Mouse (Mus musculus): ENCODE results near the gene Tmco4. TPM values are rescaled to one million over a fixed set of nuclear protein-coding genes. Genes with fewer than 3 reads are reported as not detected.

Tmco4 gene
- total RNA-seq, 2 experiments from 2014 or later: 11.7 to 14.2 TPM

GRCm38 (mm10) chr4:139020385-139020784, 47.7 kb downstream of the Tmco4 start:
- no peak for DNase-seq

GRCm38 (mm10) chr4:139024379-139024778, 51.7 kb downstream of the Tmco4 start:
- no peak for DNase-seq

DNA sequence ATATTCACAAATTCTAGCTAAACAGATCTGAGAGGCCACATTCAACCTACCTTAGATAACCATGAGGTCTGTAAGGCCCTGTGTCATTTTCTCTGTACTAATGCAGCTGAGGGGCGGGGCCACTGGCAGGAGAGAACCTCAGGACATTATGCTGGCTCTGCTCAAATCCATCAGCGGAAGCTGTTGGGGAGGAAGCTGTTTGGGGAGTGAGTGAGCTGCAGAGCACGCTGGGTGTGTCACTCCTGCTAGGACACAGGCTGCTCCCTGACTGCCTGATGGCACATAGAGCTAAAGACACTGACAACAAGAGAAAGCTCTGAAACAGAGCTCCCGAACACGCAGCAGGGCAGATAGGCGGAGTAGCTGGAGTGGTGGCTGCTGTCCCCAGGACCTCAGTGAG, 58.0 kb downstream of the Tmco4 start:
- no peak for DNase-seq

- no peak for DNase-seq
Observed at GRCm38 (mm10) chr4:139032521-139032920, 59.8 kb downstream of the Tmco4 start.

- DNase-seq: no peak
Observed at GRCm38 (mm10) chr4:139033263-139034009, 60.7 kb downstream of the Tmco4 start.

DNA sequence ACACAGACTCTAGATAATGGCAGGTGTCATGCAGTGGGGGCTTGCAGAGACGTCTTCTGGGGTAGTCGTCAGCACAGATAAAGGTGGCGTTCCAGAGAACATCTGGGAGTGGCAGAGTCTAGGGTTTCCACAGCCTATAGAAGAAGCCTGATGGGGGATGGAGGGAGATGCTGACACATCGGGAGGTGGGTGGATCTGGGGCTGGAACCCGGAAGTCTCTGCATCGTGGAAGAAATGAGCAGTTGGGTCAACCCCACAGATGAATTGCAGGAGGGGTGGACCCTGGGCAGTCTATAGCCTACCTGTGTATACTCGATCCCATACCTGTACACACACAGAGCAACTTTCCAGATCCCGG, 61.3 kb downstream of the Tmco4 start:
- DNase-seq: no peak

DNA sequence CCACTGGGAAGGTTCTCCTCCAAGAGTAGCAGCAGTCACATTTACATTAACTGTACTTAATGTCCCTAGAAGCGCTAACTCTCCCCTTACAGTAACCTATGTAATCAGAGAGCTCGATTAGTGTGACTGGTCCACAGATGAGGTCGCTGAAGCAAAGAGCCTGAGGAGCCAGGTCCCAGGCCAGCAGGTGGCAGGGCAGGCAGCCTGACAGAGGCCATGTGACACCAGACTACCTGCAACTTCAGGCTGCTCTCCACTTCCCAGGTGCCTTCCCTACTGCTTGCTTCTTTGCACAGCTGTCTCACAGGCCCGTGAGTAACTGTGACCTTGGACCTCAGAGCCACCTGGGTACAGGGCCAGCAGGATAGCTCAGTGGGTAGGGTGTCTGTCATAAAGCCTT, 61.9 kb downstream of the Tmco4 start:
- no peak for DNase-seq

DNA sequence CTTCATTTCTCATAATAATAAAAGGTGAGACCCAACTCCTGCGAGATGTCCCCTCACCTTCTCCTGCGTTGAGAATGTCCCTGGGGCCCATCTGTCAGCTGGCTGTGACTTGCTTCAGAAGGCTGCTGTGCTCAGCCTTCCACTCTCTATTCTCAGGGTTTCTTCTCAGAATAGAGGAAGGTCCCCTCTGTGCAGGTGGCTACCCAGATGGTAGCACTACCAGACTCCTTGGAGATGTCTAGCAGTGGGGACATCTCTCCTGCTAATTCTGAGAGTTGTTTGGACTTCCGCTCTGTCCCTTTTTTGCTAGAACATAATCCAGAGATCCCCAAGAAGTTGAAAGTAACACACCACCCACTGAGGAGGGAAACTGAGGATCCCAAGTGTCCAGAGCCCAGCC, 62.3 kb downstream of the Tmco4 start:
- DNase-seq: no peak

- DNase-seq: peak; percentile 32
Observed at GRCm38 (mm10) chr4:139035799-139036198, 63.1 kb downstream of the Tmco4 start.

GRCm38 (mm10) chr4:139037795-139038607, 65.3 kb downstream of the Tmco4 start:
- peak; percentile 47 for DNase-seq

DNA sequence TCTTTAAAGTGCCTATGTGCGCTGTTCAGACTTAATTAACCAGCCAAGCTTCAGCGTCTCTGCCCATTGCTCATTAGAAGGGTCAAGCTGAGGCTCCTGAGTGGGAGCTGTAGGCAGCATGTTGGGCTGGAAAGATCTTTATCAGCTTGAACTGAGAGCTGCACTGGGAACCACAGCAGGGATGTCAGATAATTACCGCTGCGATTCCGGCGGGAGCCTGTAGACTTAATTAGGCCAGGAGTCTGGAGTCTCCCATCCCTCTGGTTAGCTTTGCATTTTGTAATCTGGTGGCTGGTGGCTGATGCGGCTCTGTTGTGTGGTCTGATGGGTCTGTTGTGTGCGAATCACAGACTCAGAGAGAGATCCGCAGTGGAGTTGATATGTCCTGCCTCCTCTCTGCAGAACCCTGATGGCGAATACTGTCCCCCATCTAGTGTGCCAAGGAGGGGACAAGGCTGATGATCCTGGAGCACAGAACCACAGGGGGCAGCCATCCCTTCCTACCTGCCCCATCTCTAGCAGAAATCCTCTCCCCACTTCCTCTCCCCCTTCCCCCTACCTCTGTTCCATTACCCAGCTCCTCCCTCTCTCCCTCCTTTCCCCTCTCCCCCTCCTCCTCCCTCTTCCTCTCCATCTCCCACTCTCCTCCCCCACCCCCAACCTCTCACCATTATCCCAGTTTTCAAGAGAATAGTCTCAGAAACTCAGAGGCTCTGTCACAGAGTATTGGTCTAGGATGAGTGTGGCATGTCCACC, 67.6 kb downstream of the Tmco4 start:
- no peak for DNase-seq

DNA sequence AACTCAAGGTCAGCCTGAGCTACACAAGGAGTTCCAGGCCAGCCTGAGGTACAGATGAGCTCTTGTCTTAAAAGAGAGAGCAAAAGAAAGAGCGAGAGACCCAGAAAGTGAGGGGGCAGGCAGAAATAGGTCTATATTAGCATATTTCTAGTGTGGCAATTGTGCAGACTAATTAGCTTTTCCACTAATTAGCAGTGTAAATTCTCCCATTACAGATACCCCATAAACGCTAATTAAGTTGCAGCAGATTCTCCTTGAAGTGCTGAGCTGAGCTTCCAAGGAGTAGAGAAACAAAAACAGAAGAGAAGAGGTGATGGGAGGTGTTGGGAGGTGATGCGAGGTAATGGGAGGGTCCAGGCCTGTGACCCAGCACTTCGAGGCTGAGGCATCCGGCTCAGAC, 69.9 kb downstream of the Tmco4 start:
- no peak for DNase-seq

DNA sequence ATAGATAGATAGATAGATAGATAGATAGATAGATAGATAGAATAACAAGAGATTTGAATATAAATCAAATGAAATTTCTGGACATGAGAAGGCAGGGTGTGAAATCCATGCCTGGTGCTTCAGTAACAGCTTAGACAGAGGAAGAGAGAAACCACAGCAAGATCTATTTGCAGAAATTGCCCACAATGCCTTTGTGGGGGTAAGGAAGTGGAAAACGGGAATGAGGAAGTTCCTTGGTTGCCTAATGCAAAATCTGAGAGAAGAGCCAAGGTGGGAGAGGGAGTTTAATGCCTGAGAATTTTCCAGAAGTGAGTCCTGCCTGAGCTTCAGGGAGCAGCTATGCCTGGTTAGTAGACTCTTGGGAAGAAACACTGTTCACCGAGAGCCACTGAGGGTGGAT, 70.9 kb downstream of the Tmco4 start:
- no peak for DNase-seq

- DNase-seq: no peak
Observed at GRCm38 (mm10) chr4:139044566-139044965, 71.9 kb downstream of the Tmco4 start.

DNA sequence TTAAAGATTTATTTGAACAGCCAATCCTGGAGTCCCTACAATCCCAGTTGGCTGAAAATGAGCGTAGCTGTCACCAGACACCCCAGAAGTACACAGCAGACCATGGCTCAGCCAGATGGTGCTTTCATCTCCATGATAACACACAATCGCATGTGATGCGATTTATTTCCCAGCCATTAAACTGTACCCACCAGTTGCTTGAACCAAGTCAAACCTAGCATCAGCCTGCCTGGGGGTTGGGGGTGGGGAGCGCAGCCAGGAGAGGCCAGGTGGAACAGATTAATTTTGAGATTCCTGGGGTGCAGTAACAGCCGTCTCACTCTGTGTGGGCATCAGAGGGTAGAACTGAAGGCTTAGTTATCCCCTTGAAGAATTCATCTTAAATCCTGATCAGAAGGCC, 73.7 kb downstream of the Tmco4 start:
- no peak for DNase-seq

- DNase-seq: no peak
Observed at GRCm38 (mm10) chr4:139048518-139048917, 75.8 kb downstream of the Tmco4 start.

DNA sequence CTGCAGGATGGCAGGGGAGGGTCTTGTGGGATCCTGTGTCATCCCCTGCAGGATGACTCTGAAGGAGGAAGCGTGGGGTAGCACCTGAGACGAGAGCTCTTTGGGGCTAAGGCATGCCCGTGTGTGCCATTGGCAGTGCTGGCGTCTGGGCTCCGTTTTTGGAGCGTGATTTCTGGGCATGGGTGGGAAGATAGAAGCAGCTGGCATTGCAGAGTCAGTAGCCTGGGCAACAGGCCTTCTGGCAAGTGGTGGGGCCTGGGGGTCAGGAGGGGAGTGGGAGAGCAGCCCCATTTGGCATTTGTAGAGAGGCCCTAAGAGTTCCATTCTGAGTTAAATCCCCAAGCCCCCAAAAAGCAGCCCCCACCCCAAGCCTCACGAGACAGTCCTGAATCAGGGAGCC, 80.1 kb downstream of the Tmco4 start:
- DNase-seq: no peak

DNA sequence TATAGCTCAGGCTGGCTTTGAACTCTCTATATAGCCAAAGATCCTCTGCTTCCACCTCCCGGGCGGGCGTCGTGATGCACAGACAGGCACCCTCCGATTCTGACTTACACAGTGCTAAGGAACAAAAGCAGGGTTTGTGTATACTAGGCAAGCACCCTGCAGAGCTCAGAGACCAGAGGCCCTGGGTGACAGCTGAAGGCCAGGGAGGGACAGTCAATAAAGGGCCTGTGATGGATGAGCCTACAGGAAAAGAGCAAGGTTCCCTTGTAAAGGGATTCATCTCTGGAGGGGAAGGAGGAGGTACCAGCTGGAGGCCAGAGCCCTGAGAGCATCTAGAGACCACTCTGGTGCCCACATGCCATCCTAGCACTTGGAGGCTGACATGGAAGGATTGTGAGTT, 80.7 kb downstream of the Tmco4 start:
- no peak for DNase-seq

DNA sequence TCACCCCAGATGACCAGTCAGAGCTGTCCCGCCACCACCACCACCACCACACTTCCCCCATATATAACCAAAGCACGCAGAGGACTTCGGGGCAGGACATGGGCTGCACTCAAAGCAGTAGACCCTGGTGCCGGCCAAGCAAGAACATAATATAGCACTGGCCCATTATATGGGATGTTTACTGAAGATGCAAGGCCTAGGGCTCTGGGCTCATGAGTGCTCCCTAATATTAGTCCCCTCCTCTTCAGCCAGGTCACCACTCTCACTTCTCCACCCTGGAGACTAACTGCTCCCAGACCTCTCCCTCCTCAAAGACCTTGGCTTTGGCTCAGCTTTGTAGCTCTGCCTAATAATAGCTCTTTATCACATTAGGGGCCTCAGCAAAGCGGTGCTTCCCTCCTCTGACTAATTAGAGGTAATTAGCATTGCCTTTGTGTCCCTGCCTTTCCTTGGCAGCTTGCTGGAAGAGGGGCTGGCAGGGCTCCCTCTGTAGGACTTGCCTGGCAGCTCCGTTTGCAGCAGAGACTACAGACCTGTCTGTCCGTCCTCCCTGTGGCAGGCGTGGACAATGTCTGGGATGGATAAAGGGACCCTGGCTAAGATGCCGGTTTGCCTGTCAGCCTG, 81.7 kb downstream of the Tmco4 start:
- peak; percentile 55 for DNase-seq

- peak; percentile 66 for DNase-seq
Observed at GRCm38 (mm10) chr4:139055336-139055735, 82.6 kb downstream of the Tmco4 start.

DNA sequence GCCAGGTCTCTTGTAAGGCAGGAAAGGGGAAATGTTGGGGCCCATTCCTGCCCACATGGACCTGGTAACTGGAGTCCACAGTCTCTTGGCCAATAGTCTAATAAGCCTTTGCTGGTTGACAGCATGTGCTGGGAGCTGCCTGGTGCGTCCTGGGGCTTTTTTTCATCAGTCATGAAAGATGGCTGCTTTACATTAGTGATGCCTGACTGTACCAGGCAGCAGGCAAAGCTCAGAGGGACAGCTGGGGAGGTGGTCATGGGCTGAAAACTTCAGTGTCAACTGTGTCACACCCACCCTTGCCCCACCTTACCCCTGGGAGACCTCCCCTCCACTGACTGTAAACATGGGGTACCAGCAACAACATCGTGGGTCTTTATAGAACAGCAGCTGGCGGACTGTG, 83.1 kb downstream of the Tmco4 start:
- DNase-seq: no peak

- no peak for DNase-seq
Observed at GRCm38 (mm10) chr4:139057291-139057690, 84.6 kb downstream of the Tmco4 start.

DNA sequence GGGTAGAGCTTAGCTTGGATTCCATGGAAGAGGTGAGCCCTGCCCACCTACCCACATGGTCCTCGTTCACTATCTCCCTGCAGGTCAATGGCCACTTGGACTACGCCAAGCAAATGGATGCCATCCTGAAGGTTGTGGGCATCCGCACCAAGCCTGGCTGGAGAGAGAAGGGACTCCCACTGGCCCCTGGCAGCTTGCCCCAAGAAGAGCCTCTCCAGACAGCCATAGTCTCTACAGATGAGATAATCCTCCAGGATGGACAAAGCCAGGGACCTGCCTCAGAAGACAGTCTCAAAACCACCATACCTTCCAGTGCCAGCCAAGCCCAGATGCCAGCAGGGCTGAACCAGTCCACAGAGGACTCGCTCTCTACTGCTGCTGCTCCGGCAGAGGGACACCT, 85.3 kb downstream of the Tmco4 start:
- no peak for DNase-seq

All from heart, postnatal 4 days (tissue).